Mouse (Mus musculus) liver, embryonic 14.5 days (tissue): ENCODE measurements around the gene Flg. TPM values are rescaled to one million over a fixed set of nuclear protein-coding genes. Genes with fewer than 3 reads are reported as not detected.

Source experiments
- ATAC-seq: fragments of 200-750 bp; cut with Nextera tagmentation; 2 replicates; pipeline ENCODE4 v1.8.0; 2017; ENCODE audit warnings: moderate number of reproducible peaks, mild to moderate bottlenecking, moderate library complexity; ENCODE audit not compliant: insufficient read depth
- DNase-seq, 3 experiments: peaks; one replicate each; pipeline ENCODE4 v3.0.0-alpha.2; 2012 to 2013; ENCODE audit warnings: low read depth in 3 of 3, low spot score in 3 of 3
- H3K27ac ChIP-seq: fragments of 300-500 bp; sonication (generic); 2 replicates; pipeline ENCODE4 v1.5.1; 2014; ENCODE audit warnings: moderate library complexity, mild to moderate bottlenecking, control low read depth, inconsistent platforms
- H3K27me3 ChIP-seq: fragments of 300-500 bp; sonication (generic); 2 replicates; pipeline ENCODE4 v1.6.1; 2014; ENCODE audit warnings: mild to moderate bottlenecking, low read length, moderate library complexity; ENCODE audit not compliant: control insufficient read depth, insufficient read depth
- H3K36me3 ChIP-seq: fragments of 300-500 bp; sonication (generic); replicated peaks from 2 replicates; pipeline ENCODE4 v1.6.1; 2014; ENCODE audit warnings: low read depth; ENCODE audit not compliant: control insufficient read depth, insufficient read depth
- H3K4me1 ChIP-seq, 2 experiments: fragments of 200-500 bp in 1 of 2; fragments of 300-500 bp in 1 of 2; sonication (generic) in 1 of 2; replicated peaks; 2 replicates each; pipeline ENCODE4 v1.6.1; 2012 to 2014; ENCODE audit warnings: antibody characterized with exemption in 1 of 2, inconsistent platforms in 1 of 2, low read length in 1 of 2; ENCODE audit not compliant: control insufficient read depth in 2 of 2, insufficient read depth in 2 of 2
- H3K4me2 ChIP-seq: fragments of 300-500 bp; sonication (generic); 2 replicates; pipeline ENCODE4 v1.6.1; 2014; ENCODE audit warnings: low read depth, mild to moderate bottlenecking, control low read depth, moderate library complexity
- H3K4me3 ChIP-seq, 2 experiments: fragments of 200-500 bp in 1 of 2; fragments of 300-500 bp in 1 of 2; sonication (generic) in 1 of 2; 2 replicates each; pipeline ENCODE4 v1.5.1; 2012 to 2014; ENCODE audit warnings: low read depth in 2 of 2, low read length in 2 of 2, mild to moderate bottlenecking in 2 of 2, control low read depth in 1 of 2, inconsistent platforms in 1 of 2, moderate library complexity in 1 of 2; ENCODE audit not compliant: insufficient read depth in 1 of 2
- H3K9ac ChIP-seq: fragments of 300-500 bp; sonication (generic); replicated peaks from 2 replicates; pipeline ENCODE4 v1.6.1; 2014; ENCODE audit warnings: mild to moderate bottlenecking, control low read depth, moderate library complexity
- H3K9me3 ChIP-seq: fragments of 300-500 bp; sonication (generic); 2 replicates; pipeline ENCODE4 v1.6.1; 2016; ENCODE audit warnings: low read length, mixed read lengths; ENCODE audit not compliant: control insufficient read depth
- CTCF ChIP-seq: IDR thresholded peaks from 2 replicates; pipeline ENCODE4 v1.5.1; 2016; ENCODE audit warnings: antibody characterized with exemption, low read depth, control low read depth
- EP300 ChIP-seq: IDR thresholded peaks from 2 replicates; pipeline ENCODE4 v1.6.1; 2016; ENCODE audit warnings: antibody characterized with exemption, low read depth
- WGBS: fragments of 180-500 bp; shearing (Covaris S2); extraction: QIAGEN DNeasy Blood & Tissue Kit; methylation state at CpG from one replicate; pipeline ENCODE4 v1.1.7; 2014; ENCODE audit not compliant: insufficient replicate concordance; 5-methylcytosine and 5-hydroxymethylcytosine counted together
- polyA plus RNA-seq, 2 experiments: library from polyadenylated mRNA; depleted of rRNA in 1 of 2; stranded (reverse) in 1 of 2; unstranded in 1 of 2; fragments of >200 nt; fragmentation: Nextera tagmentation in 1 of 2; extraction: Ambion mirVana in 1 of 2; gene quantifications; 2 replicates each; pipeline versions ENCODE4 v1.2.1 to v1.2.3; 2012 to 2014

Gene Flg
- polyA plus RNA-seq (2012; rRNA removed) (not detected in 2 replicates), polyA plus RNA-seq (2014; fragmentation: Nextera tagmentation; extraction: Ambion mirVana) (not detected in 2 replicates)

- Histone ChIP-seq H3K27me3 (no peaks in the 10 kb centered on the region), H3K27ac (no peak within 1 kb of the TSS), H3K36me3 (no peaks in the 10 kb centered on the region), H3K9ac (no peak within 1 kb of the TSS), H3K4me3 (no peak within 1 kb of the TSS), H3K4me1 (no peaks in the 10 kb centered on the region), H3K4me2 (no peak within 1 kb of the TSS), H3K9me3 (no peaks in the 10 kb centered on the region)
- TF ChIP-seq CTCF (no peak), EP300 (no peak)
- ATAC-seq = no peak
- no peak for DNase-seq
- WGBS = 62% methylated on average over 2 of the region's 2 CpGs
These were observed at the start of gene Flg for GRCm38 (mm10) chr3:93273223-93273622. TSS of gene Flg (plus strand) at chr3:93273523.

DNA sequence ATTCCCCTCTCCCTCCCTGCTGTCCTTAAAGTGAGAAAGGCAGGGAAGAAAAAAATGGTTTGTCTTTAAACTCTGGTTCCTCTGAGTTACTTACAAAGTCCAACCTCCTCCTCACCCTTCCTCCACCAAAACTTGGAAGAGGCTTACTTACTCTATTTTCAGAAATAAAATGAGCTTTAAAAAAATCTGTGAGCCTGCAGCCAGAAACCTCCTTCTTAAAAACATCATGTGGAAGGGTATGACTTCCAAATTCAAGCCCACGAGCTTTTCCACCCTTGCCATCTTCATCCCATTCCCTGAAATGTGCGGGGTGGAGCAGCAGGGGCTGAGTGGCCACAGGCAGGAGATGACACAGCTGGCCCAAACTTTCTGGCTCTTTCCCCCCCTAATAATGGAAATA lies 24.2 kb downstream of the Flg start:
- no peaks in the 10 kb centered on the region for H3K36me3 ChIP-seq
- no peak overlapping the region for H3K4me2 ChIP-seq
- no peaks in the 10 kb centered on the region for H3K4me1 ChIP-seq
- H3K4me3 ChIP-seq = no peak overlapping the region
- DNase-seq (no peak), ATAC-seq (no peak)
- no peaks in the 10 kb centered on the region for H3K27me3 ChIP-seq
- TF ChIP-seq CTCF (no peak), EP300 (no peak)
- 57% methylated on average over 2 of the region's 2 CpGs for WGBS
- H3K9me3 ChIP-seq = no peaks in the 10 kb centered on the region
- H3K9ac ChIP-seq = no peak overlapping the region
- H3K27ac ChIP-seq = no peak overlapping the region

DNA sequence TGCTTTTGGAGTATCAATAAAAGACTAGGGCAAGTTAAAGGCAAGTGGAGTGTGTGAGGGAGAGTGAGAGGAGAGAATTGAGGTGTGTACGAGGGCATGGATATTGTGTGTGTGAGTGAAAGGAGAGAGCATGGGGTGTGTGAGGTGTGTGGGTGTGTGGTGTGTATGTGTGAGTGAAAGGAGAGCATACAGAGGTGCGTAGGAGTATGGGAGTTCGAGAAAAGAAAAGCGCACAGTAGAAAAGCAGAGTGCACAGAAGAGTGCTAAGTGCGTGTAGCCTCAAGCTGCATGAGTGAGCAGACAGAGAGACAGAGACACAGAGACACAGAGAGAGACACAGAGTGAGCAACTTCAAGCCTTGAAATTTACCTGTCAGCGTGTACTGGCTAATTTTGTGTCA lies 26.5 kb downstream of the Flg start:
- Histone ChIP-seq H3K27me3 (no peaks in the 10 kb centered on the region), H3K27ac (no peak overlapping the region), H3K9me3 (no peaks in the 10 kb centered on the region), H3K9ac (no peak overlapping the region), H3K4me2 (no peak overlapping the region), H3K36me3 (no peaks in the 10 kb centered on the region), H3K4me3 (no peak overlapping the region), H3K4me1 (no peaks in the 10 kb centered on the region)
- TF ChIP-seq CTCF (no peak), EP300 (no peak)
- 55% methylated on average over 6 of the region's 6 CpGs for WGBS
- no peak for ATAC-seq
- no peak for DNase-seq

GRCm38 (mm10) chr3:93301896-93302295 lies 28.6 kb downstream of the Flg start:
- H3K4me1 ChIP-seq = no peaks in the 10 kb centered on the region
- no peak for ATAC-seq
- no peak overlapping the region for H3K27ac ChIP-seq
- H3K4me3 ChIP-seq = no peak overlapping the region
- no peaks in the 10 kb centered on the region for H3K27me3 ChIP-seq
- H3K9ac ChIP-seq = no peak overlapping the region
- no peak for DNase-seq
- no peak for TF ChIP-seq CTCF
- TF ChIP-seq EP300 = no peak
- 46% methylated on average over 3 of the region's 3 CpGs for WGBS
- no peak overlapping the region for H3K4me2 ChIP-seq
- H3K36me3 ChIP-seq = no peaks in the 10 kb centered on the region
- no peaks in the 10 kb centered on the region for H3K9me3 ChIP-seq

GRCm38 (mm10) chr3:93306142-93306541 lies 32.8 kb downstream of the Flg start:
- DNase-seq (no peak), ATAC-seq (no peak)
- no peaks in the 10 kb centered on the region for H3K4me1 ChIP-seq
- no peaks in the 10 kb centered on the region for H3K36me3 ChIP-seq
- no peak overlapping the region for H3K27ac ChIP-seq
- 57% methylated on average over 2 of the region's 2 CpGs for WGBS
- H3K9ac ChIP-seq = no peak overlapping the region
- no peaks in the 10 kb centered on the region for H3K27me3 ChIP-seq
- no peak overlapping the region for H3K4me2 ChIP-seq
- no peak overlapping the region for H3K4me3 ChIP-seq
- no peaks in the 10 kb centered on the region for H3K9me3 ChIP-seq
- TF ChIP-seq EP300 = no peak
- 0 out of 2 replicates have a peak, but pooled peaks have one; percentile 4 for TF ChIP-seq CTCF
